Mouse (Mus musculus) liver, embryonic 12.5 days (tissue): ENCODE results near the gene Ahnak. TPM values are rescaled to one million over a fixed set of nuclear protein-coding genes. Genes with fewer than 3 reads are reported as not detected.

Experiments
- ATAC-seq: fragments of 200-750 bp; cut with Nextera tagmentation; 2 replicates; pipeline ENCODE4 v1.8.0; 2017; ENCODE audit warnings: moderate number of reproducible peaks, mild to moderate bottlenecking, moderate library complexity
- H3K27ac ChIP-seq: fragments of 300-500 bp; sonication (generic); 2 replicates; pipeline ENCODE4 v1.5.1; 2016; ENCODE audit warnings: mild to moderate bottlenecking
- H3K27me3 ChIP-seq: fragments of 300-500 bp; sonication (generic); replicated peaks from 2 replicates; pipeline ENCODE4 v1.6.1; 2016; ENCODE audit warnings: mild to moderate bottlenecking, moderate library complexity
- H3K36me3 ChIP-seq: fragments of 300-500 bp; sonication (generic); 2 replicates; pipeline ENCODE4 v1.6.1; 2016; ENCODE audit warnings: mild to moderate bottlenecking, moderate library complexity
- H3K4me1 ChIP-seq: fragments of 300-500 bp; sonication (generic); 2 replicates; pipeline ENCODE4 v1.6.1; 2016
- H3K4me2 ChIP-seq: fragments of 300-500 bp; sonication (generic); 2 replicates; pipeline ENCODE4 v1.6.1; 2016; ENCODE audit warnings: mild to moderate bottlenecking, moderate library complexity
- H3K4me3 ChIP-seq: fragments of 300-500 bp; sonication (generic); 2 replicates; pipeline ENCODE4 v1.5.1; 2016; ENCODE audit warnings: mild to moderate bottlenecking, moderate library complexity
- H3K9ac ChIP-seq: fragments of 300-500 bp; sonication (generic); 2 replicates; pipeline ENCODE4 v1.6.1; 2016; ENCODE audit warnings: mild to moderate bottlenecking, moderate library complexity
- H3K9me3 ChIP-seq: fragments of 300-500 bp; sonication (generic); replicated peaks from 2 replicates; pipeline ENCODE4 v1.6.1; 2016; ENCODE audit warnings: mild to moderate bottlenecking, moderate library complexity
- WGBS: fragments of 180-500 bp; shearing (Covaris S2); methylation state at CpG from one replicate; pipeline ENCODE4 v1.1.7; 2016; ENCODE audit not compliant: insufficient replicate concordance; 5-methylcytosine and 5-hydroxymethylcytosine counted together
- polyA plus RNA-seq: library from polyadenylated mRNA; unstranded; fragments of >200 nt; fragmentation: Nextera tagmentation; extraction: Ambion mirVana; gene quantifications from 2 replicates; pipeline ENCODE4 v1.2.1, GENCODE M21; 2016

The Ahnak gene
- polyA plus RNA-seq, result 1.8 and 2.0 TPM in 2 replicates

- no peaks in the 10 kb centered on the region for H3K36me3 ChIP-seq
- peaks cover 66% of the 10 kb centered on the region for H3K27me3 ChIP-seq
- WGBS, result under 1% methylated on average over 42 of the region's 42 CpGs
- ATAC-seq, result peak; percentile 59
- H3K4me1 ChIP-seq, result peaks cover 46% of the 10 kb centered on the region
- H3K4me2 ChIP-seq, result peak within 1 kb of the TSS; percentile 87
- H3K9me3 ChIP-seq, result no peaks in the 10 kb centered on the region
- H3K27ac ChIP-seq, result 0 out of 2 replicates have a peak within 1 kb of the TSS, but pooled peaks have one; percentile 9
- H3K9ac ChIP-seq, result peak within 1 kb of the TSS; percentile 60
- H3K4me3 ChIP-seq, result peak within 1 kb of the TSS; percentile 59
Measured at GRCm38 (mm10) chr19:8989066-8989566, at the start of gene Ahnak. Gene Ahnak (plus strand): TSS chr19:8989284.

DNA sequence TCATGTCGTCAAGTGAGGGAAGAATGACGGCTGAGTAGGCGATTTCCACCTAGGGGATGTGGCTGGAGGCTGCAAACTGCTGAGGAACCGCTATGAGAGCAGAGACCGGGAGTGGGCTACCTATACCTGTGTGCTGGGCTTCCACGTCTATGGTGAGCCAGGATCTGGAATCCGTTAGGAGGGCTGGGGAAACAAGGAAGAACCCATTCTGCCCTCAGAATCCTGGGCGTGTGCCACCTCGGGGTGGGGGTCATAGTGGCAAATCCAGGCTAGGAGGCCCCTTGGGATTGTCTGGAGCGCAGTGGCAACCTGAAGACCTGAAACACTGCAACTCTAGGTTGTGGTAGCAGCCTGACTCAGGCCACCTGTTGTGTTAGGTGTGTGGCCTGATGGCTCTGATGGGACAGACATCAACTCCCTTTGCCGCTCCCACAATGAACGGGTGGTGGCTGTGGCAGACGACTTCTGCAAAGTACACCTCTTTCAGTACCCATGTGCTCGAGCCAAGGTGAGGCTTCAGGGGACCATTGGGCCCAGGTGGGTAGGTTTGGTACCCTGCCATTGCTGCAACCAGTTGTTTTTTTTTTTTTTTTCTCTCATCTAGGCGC is 48.5 kb upstream of the Ahnak start:
- Histone ChIP-seq H3K9me3 (no peaks in the 10 kb centered on the region), H3K27ac (peak overlapping the region; percentile 97), H3K4me1 (peaks cover 43% of the 10 kb centered on the region), H3K4me2 (peak overlapping the region; percentile 69), H3K36me3 (peaks cover 69% of the 10 kb centered on the region), H3K4me3 (no peak overlapping the region), H3K9ac (peak overlapping the region; percentile 99), H3K27me3 (no peaks in the 10 kb centered on the region)
- 78% methylated on average over 15 of the region's 15 CpGs for WGBS
- no peak for ATAC-seq

DNA sequence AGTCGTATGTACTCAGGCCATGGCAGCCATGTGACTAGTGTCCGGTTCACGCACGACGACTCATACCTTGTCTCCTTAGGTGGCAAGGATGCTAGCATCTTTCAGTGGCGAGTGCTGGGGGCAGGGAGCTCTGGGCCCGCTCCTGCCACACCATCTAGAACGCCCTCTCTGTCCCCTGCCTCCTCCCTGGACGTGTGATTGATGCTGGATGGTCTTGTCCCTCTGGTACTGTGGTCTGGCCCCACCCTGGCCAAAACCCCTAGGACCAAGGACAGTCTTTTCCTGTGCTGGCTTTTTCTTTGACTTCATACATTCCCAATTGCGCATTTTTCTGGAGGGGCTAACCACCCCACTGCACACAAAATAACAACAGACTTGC is 48.0 kb upstream of the Ahnak start:
- peaks cover 69% of the 10 kb centered on the region for H3K36me3 ChIP-seq
- peaks cover 48% of the 10 kb centered on the region for H3K4me1 ChIP-seq
- H3K4me3 ChIP-seq, result peak overlapping the region; percentile 97
- H3K4me2 ChIP-seq, result peak overlapping the region; percentile 69
- 0 out of 2 replicates have a peak, but pooled peaks have one; percentile 2 for ATAC-seq
- no peaks in the 10 kb centered on the region for H3K27me3 ChIP-seq
- 54% methylated on average over 10 of the region's 10 CpGs for WGBS
- H3K9ac ChIP-seq, result peak overlapping the region; percentile 99
- peak overlapping the region; percentile 97 for H3K27ac ChIP-seq
- no peaks in the 10 kb centered on the region for H3K9me3 ChIP-seq

DNA sequence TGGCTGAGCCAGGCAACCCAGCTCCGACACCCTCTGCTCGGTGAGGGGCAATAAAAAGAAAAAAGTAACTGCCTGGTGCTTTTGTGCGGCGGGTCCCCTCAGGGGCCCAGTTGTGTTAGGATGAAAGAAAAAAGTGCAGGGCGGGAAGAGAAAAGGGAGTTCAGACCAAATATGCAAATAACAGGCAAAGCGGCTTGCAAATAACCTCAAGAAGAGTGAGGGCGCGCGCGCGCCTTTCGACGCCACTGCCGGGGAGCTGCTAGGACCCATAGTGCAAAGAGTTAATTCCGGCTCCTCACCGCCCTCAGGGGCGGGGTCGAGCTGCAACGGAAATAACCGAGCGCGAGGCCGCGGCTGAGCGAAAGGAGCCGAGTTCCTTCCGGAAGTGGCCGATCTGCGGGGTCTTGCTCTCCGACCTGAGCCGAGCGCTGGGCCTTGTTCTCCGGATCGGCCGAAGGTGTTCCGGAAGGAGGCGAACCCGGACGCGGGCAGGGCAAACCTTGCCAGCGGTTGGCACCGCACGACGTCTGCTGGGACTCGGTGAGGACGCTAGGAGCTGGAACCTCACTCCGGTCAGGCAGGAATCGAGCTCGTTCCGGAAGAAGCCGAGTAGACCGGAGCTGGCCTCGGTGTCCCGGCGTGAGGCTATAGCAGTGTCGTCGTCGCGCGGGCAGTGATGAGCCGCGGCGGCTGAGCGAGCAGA is 47.4 kb upstream of the Ahnak start, which contains the start of gene Mta2:
Mta2 (plus strand) TSS at position 361 of the 703 bp plus-strand sequence.
- H3K36me3 ChIP-seq, result peaks cover 69% of the 10 kb centered on the region
- no peaks in the 10 kb centered on the region for H3K9me3 ChIP-seq
- WGBS, result under 1% methylated on average over 64 of the region's 64 CpGs
- ATAC-seq, result peak; percentile 89
- peak within 1 kb of the TSS; percentile 97 for H3K27ac ChIP-seq
- H3K9ac ChIP-seq, result peak within 1 kb of the TSS; percentile 99
- H3K4me1 ChIP-seq, result peaks cover 53% of the 10 kb centered on the region
- no peaks in the 10 kb centered on the region for H3K27me3 ChIP-seq
- H3K4me3 ChIP-seq, result peak within 1 kb of the TSS; percentile 97
- peak within 1 kb of the TSS; percentile 69 for H3K4me2 ChIP-seq

DNA sequence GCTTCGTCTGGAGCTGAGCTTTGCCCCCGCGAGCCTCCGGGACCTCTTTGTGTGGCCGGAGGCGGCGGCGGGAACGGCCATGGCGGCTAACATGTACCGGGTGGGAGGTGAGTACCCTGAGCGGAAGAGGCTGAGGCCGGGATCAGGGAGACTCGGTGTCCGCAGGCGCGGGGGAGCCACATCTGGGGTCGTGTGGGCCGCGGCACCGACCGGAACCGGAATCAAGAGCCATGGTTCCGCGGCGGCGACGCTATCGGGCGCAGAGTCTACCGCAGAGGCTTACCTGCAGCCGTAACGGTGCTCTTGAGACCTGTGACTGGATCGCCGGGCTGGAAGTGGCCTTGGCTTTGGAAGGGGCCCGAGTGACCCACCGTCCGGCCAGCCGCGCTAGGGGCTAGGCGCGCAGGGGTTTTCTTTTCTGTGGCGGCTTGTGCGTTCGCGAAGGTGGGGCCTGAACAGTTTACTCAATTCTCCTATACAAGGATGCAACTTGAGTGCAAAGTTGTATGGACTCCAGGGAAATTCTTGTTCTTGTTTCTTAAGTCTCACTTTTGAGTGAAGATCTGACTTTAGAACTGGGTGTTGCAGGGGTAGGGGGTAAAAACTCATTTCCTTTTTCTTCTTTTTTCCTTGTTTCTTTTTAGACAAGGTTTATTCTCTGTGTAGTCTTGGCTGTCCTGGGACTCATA is 46.7 kb upstream of the Ahnak start:
- Histone ChIP-seq H3K4me1 (peaks cover 59% of the 10 kb centered on the region), H3K4me2 (peak overlapping the region; percentile 69), H3K9me3 (no peaks in the 10 kb centered on the region), H3K36me3 (peaks cover 68% of the 10 kb centered on the region), H3K4me3 (peak overlapping the region; percentile 97), H3K27ac (peak overlapping the region; percentile 97), H3K27me3 (no peaks in the 10 kb centered on the region), H3K9ac (peak overlapping the region; percentile 99)
- WGBS, result under 1% methylated on average over 46 of the region's 46 CpGs
- ATAC-seq, result peak; percentile 20

- H3K9ac ChIP-seq, result peak overlapping the region; percentile 99
- H3K27ac ChIP-seq, result peak overlapping the region; percentile 97
- H3K27me3 ChIP-seq, result no peaks in the 10 kb centered on the region
- ATAC-seq, result no peak
- H3K9me3 ChIP-seq, result no peaks in the 10 kb centered on the region
- peaks cover 70% of the 10 kb centered on the region for H3K36me3 ChIP-seq
- peak overlapping the region; percentile 97 for H3K4me3 ChIP-seq
- 32% methylated on average over 2 of the region's 2 CpGs for WGBS
- peak overlapping the region; percentile 69 for H3K4me2 ChIP-seq
- H3K4me1 ChIP-seq, result peaks cover 66% of the 10 kb centered on the region
Measured at GRCm38 (mm10) chr19:8943047-8943446, 46.0 kb upstream of the Ahnak start.

- WGBS, result 14% methylated on average over 5 of the region's 5 CpGs
- Histone ChIP-seq H3K9me3 (no peaks in the 10 kb centered on the region), H3K36me3 (peaks cover 70% of the 10 kb centered on the region)
Measured at GRCm38 (mm10) chr19:8944062-8944461, 45.0 kb upstream of the Ahnak start.

GRCm38 (mm10) chr19:8944750-8945149 is 44.3 kb upstream of the Ahnak start:
- Histone ChIP-seq H3K27ac (peak overlapping the region; percentile 97), H3K9me3 (no peaks in the 10 kb centered on the region), H3K4me2 (peak overlapping the region; percentile 69), H3K4me3 (peak overlapping the region; percentile 30), H3K27me3 (no peaks in the 10 kb centered on the region), H3K4me1 (peaks cover 67% of the 10 kb centered on the region), H3K9ac (peak overlapping the region; percentile 99), H3K36me3 (peaks cover 71% of the 10 kb centered on the region)
- WGBS, result 25% methylated on average over 5 of the region's 5 CpGs
- ATAC-seq, result no peak

More at GRCm38 (mm10) chr19:8944062-8944461, 45.0 kb upstream of the Ahnak start:
- Histone ChIP-seq H3K4me1 (peaks cover 67% of the 10 kb centered on the region), H3K27me3 (no peaks in the 10 kb centered on the region), H3K9ac (peak overlapping the region; percentile 99), H3K4me2 (peak overlapping the region; percentile 69), H3K27ac (peak overlapping the region; percentile 97), H3K4me3 (peak overlapping the region; percentile 97)
- peak; percentile 51 for ATAC-seq

DNA sequence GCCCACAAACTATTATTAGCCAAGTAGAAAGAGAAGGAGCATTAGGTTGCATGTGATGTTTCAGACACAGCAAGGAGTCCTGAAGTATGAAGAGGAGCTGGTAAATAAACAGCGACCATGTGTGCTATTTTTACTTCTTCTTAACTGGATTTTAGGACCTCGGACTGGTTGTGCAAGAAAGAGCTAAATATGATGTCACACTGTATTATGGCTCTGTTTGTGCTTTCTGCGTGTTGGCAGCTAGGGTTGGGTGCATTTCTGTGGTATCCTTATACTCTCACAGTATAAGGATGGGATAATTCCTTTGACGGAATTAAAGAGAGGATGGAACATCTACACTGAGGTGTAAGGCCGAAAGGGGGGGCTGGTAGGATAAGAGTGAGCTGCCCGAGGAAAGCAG is 43.8 kb upstream of the Ahnak start:
- Histone ChIP-seq H3K9me3 (no peaks in the 10 kb centered on the region), H3K4me1 (peaks cover 65% of the 10 kb centered on the region), H3K27me3 (no peaks in the 10 kb centered on the region), H3K4me2 (peak overlapping the region; percentile 69), H3K27ac (peak overlapping the region; percentile 97), H3K36me3 (peaks cover 73% of the 10 kb centered on the region), H3K4me3 (peak overlapping the region; percentile 30), H3K9ac (peak overlapping the region; percentile 99; the same call in 1 of the 2 replicates)
- WGBS, result 81% methylated on average over 6 of the region's 6 CpGs
- no peak for ATAC-seq

DNA sequence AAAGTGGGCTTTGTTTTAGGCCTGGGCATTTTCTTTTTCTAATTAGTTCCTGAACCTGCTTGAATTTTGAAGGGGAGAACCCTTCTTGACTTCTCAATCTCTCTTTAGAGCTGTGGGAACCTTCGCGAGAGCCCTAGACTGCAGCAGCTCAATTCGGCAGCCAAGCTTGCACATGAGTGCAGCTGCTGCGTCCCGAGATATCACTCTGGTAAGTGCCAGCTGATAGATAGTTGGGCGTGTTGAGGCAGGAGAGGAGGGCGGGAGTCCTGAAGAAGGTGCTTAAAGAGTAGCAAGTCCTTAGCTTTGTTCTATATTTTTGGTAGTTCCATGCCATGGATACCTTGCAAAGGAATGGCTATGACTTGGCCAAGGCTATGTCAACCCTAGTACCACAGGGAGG is 42.2 kb upstream of the Ahnak start:
- Histone ChIP-seq H3K4me2 (peak overlapping the region; percentile 69), H3K9ac (peak overlapping the region; percentile 50), H3K4me1 (peaks cover 61% of the 10 kb centered on the region), H3K4me3 (peak overlapping the region; percentile 5; the same call in 1 of the 2 replicates), H3K36me3 (peaks cover 84% of the 10 kb centered on the region), H3K27me3 (no peaks in the 10 kb centered on the region), H3K27ac (peak overlapping the region; percentile 76), H3K9me3 (no peaks in the 10 kb centered on the region)
- 43% methylated on average over 7 of the region's 7 CpGs for WGBS
- peak; percentile 58; the same call in 1 of the 2 replicates for ATAC-seq

DNA sequence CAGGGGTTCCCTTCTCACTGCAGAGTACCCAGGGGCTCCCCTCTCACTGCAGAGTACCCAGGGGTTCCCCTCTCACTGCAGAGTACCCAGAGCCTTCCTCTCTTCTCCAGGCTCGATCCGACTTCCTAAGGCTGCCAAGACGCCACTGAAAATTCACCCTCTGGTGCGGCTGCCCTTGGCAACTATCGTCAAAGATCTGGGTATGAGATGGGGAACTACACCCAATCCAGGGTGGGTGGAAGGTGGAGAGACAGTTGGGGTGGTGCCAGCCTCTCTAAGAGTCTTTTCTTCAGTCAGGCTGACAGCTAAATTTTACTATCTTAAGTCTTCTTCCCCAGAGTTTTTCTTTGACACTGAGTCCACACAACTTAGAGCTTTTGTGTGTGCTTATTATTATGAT is 38.9 kb upstream of the Ahnak start:
- Histone ChIP-seq H3K4me1 (peaks cover 66% of the 10 kb centered on the region), H3K27me3 (no peaks in the 10 kb centered on the region), H3K4me2 (no peak overlapping the region), H3K36me3 (peaks cover 77% of the 10 kb centered on the region), H3K27ac (0 out of 2 replicates have a peak overlapping the region, but pooled peaks have one; percentile 9), H3K4me3 (no peak overlapping the region), H3K9me3 (no peaks in the 10 kb centered on the region), H3K9ac (no peak overlapping the region)
- WGBS, result 81% methylated on average over 5 of the region's 5 CpGs
- no peak for ATAC-seq
